Mouse (Mus musculus) retina, postnatal 1 day (tissue): ENCODE data around the gene Aurka.

Experiments
- DNase-seq: peaks from one replicate; pipeline ENCODE4 v3.0.0-alpha.2; 2012

Gene Aurka

DNA sequence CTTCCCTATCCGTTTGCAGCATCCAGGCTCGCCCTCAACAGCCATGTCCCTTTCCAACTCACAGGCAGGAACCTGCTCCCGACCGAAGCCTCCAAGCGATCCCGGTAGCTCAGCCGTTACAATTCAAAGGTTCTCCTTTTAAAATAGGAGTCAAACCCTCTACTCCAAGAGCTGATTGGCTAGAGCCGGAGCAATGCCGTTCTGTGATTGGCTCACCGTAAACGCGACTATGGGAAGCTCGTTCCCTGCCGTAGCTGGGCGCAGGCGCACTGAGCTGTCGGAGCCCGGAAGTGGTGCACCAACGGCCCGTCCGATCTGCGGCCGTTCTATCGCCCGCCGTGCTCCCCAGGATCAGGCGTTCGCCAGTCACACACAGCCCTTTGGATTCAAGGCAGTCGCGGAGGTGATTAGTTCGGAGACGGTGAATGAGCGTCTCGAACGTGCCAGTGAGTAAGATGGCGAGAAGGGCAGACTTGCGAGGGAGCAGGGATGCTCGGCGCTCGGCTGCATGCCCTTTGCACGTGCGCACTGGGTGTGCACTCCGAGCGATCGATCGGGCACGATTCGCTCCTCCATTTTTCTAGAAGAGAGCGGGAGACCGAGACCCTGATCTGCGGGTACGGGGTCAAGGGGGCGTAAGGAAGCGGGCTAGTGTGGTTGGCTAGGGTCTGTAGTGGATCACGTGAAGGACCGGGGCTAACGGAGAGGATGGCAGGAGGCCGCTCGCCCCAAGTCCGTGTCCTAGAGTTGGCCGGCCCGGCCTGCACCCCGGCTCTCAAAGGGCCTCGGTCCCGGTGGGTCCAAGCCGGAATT, at the start of gene Aurka, which contains the start of gene Cstf1:
TSS of gene Aurka (minus strand) at position 125 of the 813 bp plus-strand sequence.
TSS of gene Cstf1 (plus strand) at position 271 of the 813 bp plus-strand sequence.
- DNase-seq: peak; percentile 98

GRCm38 (mm10) chr2:172418208-172418607, 47.9 kb upstream of the Aurka start:
- DNase-seq: no peak

DNA sequence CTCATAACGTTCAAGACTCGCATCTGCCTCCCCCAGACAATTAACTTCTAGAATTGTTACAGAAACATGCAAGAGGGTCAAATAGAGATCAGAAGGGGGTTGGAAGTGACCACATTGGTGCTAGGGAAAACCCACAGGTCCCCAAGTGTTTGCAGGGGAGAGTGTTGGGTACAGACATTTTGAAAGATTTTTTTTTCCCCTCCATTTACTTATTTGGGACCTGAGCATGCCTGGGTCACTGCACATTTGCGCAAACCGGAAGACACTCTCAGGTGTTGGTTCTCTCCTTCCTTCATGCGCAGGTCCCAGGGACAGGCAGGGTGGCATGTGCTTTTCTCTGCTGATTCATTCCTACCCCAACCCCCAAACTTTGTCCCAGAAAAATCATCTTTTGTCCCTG, 46.5 kb upstream of the Aurka start:
- no peak for DNase-seq

DNA sequence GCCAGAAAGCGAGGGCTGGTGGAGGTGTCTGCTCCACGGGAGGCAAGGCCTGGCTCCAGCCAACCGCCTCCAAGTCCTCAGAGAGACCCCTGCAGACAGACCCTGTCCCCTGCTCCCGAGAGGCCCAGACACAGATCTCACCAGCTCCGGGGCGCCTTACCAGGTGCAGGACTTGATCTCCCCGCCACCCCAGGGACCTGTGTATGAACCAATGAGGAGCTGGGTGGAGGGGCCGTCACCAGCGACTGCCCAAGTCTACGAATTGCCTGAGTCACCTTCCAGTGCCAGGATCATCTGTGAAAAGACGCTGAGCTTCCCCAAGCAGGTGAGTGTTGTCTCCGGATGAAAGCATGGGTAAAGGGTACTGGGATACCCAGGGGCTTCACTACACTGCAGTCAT, 45.9 kb upstream of the Aurka start:
- DNase-seq: no peak

DNA sequence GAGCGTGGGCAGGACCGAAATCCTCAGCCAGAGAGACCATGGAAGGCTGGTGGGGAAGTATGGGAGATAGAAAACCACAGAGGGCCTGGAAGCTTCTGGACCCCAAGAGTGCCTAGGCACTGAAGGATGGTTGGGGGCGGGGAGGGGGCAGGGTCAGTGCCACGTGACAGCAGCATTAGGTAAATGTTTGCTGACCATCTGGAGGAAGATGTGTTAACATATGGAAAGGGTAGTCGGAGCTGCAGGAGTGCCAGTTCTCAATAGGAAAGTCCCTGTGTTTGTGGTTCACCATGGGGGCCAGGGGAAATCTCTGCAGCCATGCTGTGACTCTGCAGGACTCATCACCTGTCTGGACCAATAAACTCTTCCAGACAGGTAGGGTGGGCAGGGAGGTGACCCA, 43.6 kb upstream of the Aurka start:
- no peak for DNase-seq

- peak; percentile 12 for DNase-seq
Observed at GRCm38 (mm10) chr2:172413273-172413672, 42.9 kb upstream of the Aurka start.

DNA sequence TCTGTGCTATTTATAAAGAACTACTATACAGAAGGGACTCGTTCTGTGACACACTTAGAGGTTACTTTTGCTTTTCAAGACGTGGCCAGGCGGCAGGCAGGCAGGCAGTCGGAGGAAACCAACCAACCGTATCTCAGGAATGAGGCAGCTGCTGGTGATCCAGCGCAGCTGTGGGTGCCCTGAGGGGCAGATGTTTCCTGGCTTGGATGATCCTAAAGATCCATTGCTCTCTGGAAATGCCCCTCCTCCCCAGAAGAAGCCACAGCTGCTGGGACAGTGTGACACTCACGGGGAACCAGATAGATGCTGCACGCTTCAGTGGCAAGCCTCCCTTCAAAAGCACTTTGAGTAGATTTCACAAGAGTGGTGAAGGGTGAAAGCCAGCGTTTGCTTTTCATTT, 42.1 kb upstream of the Aurka start:
- peak; percentile 86 for DNase-seq

GRCm38 (mm10) chr2:172411091-172411490, 40.8 kb upstream of the Aurka start:
- DNase-seq: no peak

DNA sequence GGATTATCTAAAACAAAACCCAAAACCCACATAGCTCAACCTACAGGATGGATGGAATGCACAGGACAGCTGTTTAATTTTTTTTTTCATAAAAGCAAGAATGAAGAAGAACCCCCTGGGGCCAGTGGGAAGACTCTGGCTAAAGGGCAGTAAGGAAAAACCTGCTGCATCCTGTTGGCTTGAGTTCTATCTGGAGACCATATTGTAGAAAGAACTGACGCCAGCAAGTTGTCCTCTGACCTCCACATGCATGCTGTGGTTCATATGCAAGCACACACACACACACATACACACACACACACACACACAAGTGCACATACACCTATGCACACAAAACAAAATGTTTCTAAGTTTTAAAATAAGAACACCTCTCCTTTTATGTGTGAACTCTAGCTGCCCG, 40.4 kb upstream of the Aurka start:
- DNase-seq: no peak

DNA sequence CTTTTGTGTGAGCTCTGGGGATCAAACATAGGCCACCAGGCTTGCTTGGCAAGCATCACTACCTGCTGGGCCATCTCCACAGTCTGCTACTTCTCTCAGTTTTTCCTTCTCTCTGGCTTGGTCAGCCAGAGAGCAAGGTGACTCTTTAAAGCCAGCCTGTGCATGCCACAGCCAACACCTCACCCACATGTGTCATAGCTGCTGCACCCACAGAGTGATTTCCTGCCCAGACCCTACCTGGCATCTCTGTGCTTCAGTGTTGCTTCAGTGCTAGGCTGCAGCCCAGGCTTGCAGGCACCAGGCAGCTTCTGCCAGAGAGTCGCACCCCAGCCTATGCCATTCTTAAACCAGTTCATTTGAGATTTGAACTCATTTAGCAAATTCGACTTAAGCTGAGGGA, 37.2 kb upstream of the Aurka start:
- DNase-seq: no peak

DNA sequence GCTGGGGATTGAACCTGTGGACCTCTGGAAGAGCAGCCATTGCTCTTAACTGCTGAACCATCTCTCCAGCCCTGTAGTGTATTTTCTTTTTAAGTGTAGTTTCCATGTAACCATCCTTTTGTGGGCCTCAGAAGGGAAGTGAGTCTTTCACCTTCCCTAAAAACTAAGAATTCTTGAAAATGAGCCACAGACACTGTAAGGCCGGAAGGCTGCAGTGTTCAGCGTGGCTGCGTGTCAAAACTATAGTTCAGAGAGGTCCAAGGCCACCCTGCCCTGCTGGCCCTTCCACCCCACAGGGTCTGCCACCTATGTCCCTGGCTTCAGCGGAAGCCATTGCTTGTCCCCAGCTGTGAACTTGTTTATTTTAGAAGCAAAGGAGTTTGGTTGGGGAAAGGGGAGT, 35.8 kb upstream of the Aurka start:
- no peak for DNase-seq

DNA sequence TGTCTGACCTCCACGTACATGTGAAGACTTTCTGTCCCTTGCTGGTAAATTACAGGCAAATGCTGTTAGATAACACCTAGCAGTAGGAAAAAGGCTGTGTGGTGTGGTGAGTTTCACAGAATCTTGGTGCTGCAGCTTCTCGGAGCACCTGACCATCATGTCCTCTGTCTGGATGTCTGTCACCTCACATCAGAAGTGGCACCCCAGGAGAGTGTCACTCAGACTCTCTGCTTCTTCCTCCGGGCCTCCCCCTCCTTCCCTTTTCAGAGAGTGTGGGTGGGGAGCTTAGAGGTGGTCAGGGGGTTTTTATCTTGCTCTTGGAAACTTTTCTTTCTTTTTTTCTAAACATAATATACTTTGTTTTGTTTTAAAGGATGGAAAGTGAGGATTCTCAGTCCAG, 34.7 kb upstream of the Aurka start:
- no peak for DNase-seq

DNA sequence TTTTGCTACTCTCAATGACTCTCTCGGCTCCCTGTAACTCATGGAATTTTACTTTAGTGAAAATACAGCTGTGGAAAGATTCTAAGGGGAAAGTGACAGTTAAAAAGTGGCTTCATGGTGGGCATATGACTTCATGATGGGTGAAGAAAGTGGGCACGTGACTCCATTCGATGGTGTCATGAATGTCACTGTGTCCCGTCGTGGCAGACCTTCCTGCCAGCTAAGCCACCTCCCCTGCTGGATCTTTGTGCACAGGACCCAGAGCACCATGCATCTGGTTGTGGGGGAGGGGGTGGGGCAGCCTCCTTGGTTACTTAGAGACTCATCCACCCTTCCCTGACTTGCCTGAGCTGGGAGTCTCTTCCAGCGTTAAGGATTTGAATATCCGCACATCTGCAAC, 33.9 kb upstream of the Aurka start:
- DNase-seq: no peak

- peak; percentile 27 for DNase-seq
Observed at GRCm38 (mm10) chr2:172401116-172401825, 30.9 kb upstream of the Aurka start.

- peak; percentile 25 for DNase-seq
Observed at GRCm38 (mm10) chr2:172399901-172400300, 29.6 kb upstream of the Aurka start.

GRCm38 (mm10) chr2:172395961-172396360, 25.6 kb upstream of the Aurka start:
- DNase-seq: peak; percentile 38

DNA sequence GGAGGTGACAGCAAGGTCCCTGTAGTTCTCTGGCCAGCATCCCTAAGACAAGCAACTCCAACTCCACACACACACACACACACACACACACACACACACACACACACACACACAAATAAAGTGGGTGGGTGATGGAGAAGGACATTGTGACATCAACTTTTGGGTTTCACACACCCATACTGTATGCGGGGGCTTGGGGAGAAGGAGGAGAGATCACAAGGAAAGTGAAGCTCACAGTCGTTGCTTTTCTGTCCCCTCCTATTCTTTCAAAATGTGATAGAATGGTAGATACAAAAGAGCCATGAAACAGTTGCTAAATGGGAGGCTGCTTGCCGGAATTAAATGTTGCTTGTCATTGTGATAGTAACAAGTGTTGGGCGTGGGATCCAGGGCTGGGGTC, 24.3 kb upstream of the Aurka start:
- no peak for DNase-seq

GRCm38 (mm10) chr2:172394052-172394392, 23.7 kb upstream of the Aurka start:
- no peak for DNase-seq

GRCm38 (mm10) chr2:172393391-172394051, 23.2 kb upstream of the Aurka start, which contains the start of gene Cass4:
Cass4 (plus strand) TSS chr2:172393794.
- DNase-seq: no peak

- no peak for DNase-seq
Observed at GRCm38 (mm10) chr2:172392041-172392521, 21.7 kb upstream of the Aurka start.

- no peak for DNase-seq
Observed at GRCm38 (mm10) chr2:172390341-172390740, 20.0 kb upstream of the Aurka start.

GRCm38 (mm10) chr2:172384715-172385114, 14.4 kb upstream of the Aurka start:
- DNase-seq: no peak

DNA sequence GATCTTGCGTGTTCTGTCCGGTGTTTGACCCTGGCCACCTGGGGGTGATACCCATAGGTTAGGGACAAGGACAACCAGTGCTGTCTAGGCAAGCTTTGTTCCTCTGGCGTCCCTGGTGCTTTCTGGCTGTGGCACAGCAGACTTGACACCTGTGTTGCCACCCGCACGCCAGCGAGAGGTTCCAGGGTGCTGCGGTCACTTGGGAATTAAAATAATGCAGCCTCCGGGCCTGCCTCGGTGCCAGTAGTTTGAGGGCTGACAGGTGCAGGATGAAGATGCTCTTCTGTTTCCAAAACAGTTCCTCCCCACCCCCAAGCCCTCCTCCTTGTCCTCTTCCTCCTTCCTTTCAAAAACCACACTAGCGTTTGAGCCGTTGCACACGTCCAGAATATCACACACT, 11.6 kb upstream of the Aurka start:
- DNase-seq: no peak

DNA sequence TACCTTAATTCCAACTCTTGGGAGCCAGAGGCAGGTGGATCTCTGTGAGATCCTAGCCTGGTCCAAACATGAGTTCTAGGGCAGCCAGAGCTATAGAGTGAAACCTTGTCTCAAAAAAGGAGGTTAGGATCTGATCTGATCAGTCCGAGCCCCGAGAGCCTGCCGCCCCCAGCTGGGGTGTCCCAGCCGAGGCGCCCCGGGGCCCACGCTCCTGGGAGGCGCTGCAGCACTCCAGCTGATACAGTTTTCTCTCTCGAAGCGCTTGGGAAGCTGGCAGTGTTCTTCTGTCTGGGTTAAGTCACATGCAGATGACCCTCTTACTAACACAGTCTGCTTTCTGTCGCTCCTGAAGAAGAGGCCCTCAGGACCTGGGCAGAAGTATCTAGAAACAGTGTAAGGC, 11.0 kb upstream of the Aurka start:
- no peak for DNase-seq
